ENCODE assay signal across 8 mouse cellular contexts in the genomic region with DNA sequence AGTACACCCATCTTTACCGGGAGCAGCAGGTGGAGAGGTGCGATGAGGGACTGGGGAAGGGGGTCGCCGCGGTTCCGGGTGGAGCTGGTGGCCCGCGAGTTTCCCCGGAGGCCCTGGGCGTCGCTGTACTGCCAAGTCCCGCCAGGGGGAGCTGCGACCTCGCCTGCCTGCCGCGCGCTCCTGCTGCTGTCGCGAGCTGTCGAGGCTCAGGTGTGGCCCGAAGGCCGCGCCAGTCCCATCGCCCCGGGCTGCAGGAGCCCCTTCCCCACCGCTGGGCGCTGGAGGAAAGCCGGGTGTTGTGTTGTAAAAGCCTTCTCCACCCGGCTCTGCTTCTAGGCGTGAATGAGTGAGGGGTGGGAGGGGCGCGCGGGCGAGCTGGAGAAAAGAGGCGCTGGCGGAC. TPM values are rescaled to one million over a fixed set of nuclear protein-coding genes. Genes with fewer than 3 reads are reported as not detected.
DNase-seq lines count a peak whose midpoint lies in the region; TF ChIP-seq lines count a peak whose summit lies in the region.

No protein-coding gene starts in this region.

- intact Hi-C loops in heart, postnatal 14 days (cut with DNase I): loop anchor here (1.0 to 2.0 kb wide), 2 partner anchors 134 to 324 kb away; no protein-coding TSS in a partner anchor

- in situ Hi-C loops in ES-E14 (cut with MboI; ENCODE audit: low sequenced_read_pairs in 2 of 2, unreplicated experiment in 2 of 2): loop anchor here in 1 of 2 experiments (5.0 to 25.0 kb wide), 2 partner anchors 137 to 1577 kb away; no protein-coding TSS in a partner anchor

- TF ChIP-seq POLR2A in embryonic fibroblast, embryonic 13.5 days (IDR thresholded peaks at IDR 0.05; ENCODE audit: low read depth, low read length): no peak

- peak; percentile 84 for TF ChIP-seq CTCF in embryonic fibroblast, embryonic 13.5 days (IDR thresholded peaks at IDR 0.05; ENCODE audit: borderline replicate concordance, insufficient read depth, low read length)

- H3K9ac ChIP-seq in ES-E14 (ENCODE audit: insufficient read depth, low read depth, low read length, poor library complexity, severe bottlenecking): no peak overlapping the region

- no peaks in the 10 kb centered on the region for H3K9me3 ChIP-seq in ES-E14 (ENCODE audit: control insufficient read depth, insufficient read depth, low read depth, low read length)

- H3K27ac ChIP-seq in ES-E14 (ENCODE audit: insufficient read depth, low read depth, low read length, poor library complexity, severe bottlenecking): no peak overlapping the region
- H3K27ac ChIP-seq in embryonic fibroblast, embryonic 13.5 days (ENCODE audit: insufficient read depth, low read length): no peak overlapping the region

- H3K36me3 ChIP-seq in ES-E14 (ENCODE audit: control insufficient read depth, insufficient read depth, low read length, poor library complexity, severe bottlenecking): no peaks in the 10 kb centered on the region

- DNase-seq in ES-E14 (ENCODE audit: low read depth, low spot score): no peak
- DNase-seq in adrenal gland, postnatal 36 days: peak; percentile 79 to 86
- peak; percentile 80 to 85 for DNase-seq in heart, postnatal 14 days
- peak; percentile 84 to 86 for DNase-seq in kidney, postnatal 4 days
- peak; percentile 60 for DNase-seq in lung, postnatal 25 days (ENCODE audit: low spot score)
- peak; percentile 43 to 66 for DNase-seq in right cerebral cortex, postnatal 10 days (ENCODE audit: low spot score in 2 of 2)
- DNase-seq in urinary bladder, postnatal 10 days (ENCODE audit: low spot score): peak; percentile 35

- H3K4me1 ChIP-seq in ES-E14 (ENCODE audit: control insufficient read depth in 2 of 2, insufficient read depth in 2 of 2, low read length in 2 of 2, poor library complexity in 1 of 2): peaks cover 0 to 3% of the 10 kb centered on the region in 2 experiments; a peak in 2 of 4 replicates
- H3K4me1 ChIP-seq in embryonic fibroblast, embryonic 13.5 days (ENCODE audit: control insufficient read depth, insufficient read depth, low read length): no peaks in the 10 kb centered on the region

- H3K4me3 ChIP-seq in ES-E14 (ENCODE audit: insufficient read depth in 1 of 2, low read depth in 1 of 2, low read length in 2 of 2, poor library complexity in 1 of 2, severe bottlenecking in 1 of 2): peak overlapping the region; percentile 23 to 52
- peak overlapping the region; percentile 19 for H3K4me3 ChIP-seq in embryonic fibroblast, embryonic 13.5 days (ENCODE audit: insufficient read depth, low read length)

TF ChIP-seq in ES-E14, 5 proteins besides CTCF, POLR2A, EP300 and RAD21:
- no peak for TF ChIP-seq HCFC1 (IDR thresholded peaks at IDR 0.05; ENCODE audit: borderline replicate concordance, insufficient read depth, low read length)
- TF ChIP-seq ZNF384 (IDR thresholded peaks at IDR 0.05; ENCODE audit: low read depth, low read length): 0 out of 2 replicates have a peak, but pooled peaks have one; percentile 38
- peak; percentile 55 for TF ChIP-seq ZC3H11A (IDR thresholded peaks at IDR 0.05; ENCODE audit: borderline replicate concordance, low read depth, low read length)
- TF ChIP-seq MAFK (IDR thresholded peaks at IDR 0.05; ENCODE audit: insufficient read depth, low read depth, low read length): no peak

RNA-seq across cellular contexts. Expression of a gene that starts 7.6 kb away (rescaled TPM):
- total RNA-seq in ES-E14 (2012; rRNA removed): 0.18 TPM in 1 of 2 replicates, not detected in the other
- not detected for total RNA-seq in adrenal gland, postnatal 36 days (2021)
- polyA plus RNA-seq in embryonic fibroblast, embryonic 13.5 days (2011; ENCODE audit: insufficient read length, low read depth, missing spikeins): not detected in 2 replicates
- not detected for total RNA-seq in heart, postnatal 14 days (2021)
